Mouse (Mus musculus) midbrain, embryonic 11.5 days (tissue): ENCODE results near the gene Camk2n2. TPM values are rescaled to one million over a fixed set of nuclear protein-coding genes. Genes with fewer than 3 reads are reported as not detected.
"Not testable (repeated sequence)": the region's sequence is repeated elsewhere in the genome, so short reads cannot be mapped to it uniquely, and the experiment has no call there.

Source experiments
- ATAC-seq: fragments of 200-750 bp; cut with Nextera tagmentation; 2 replicates; pipeline ENCODE4 v1.8.0; 2017; ENCODE audit warnings: moderate TSS enrichment, moderate library complexity; ENCODE audit not compliant: low FRiP score
- DNase-seq: peaks from one replicate; pipeline ENCODE4 v3.0.0; 2015; ENCODE audit warnings: low spot score; ENCODE audit errors: missing footprints
- H3K27ac ChIP-seq: fragments of 300-500 bp; sonication (generic); 2 replicates; pipeline ENCODE4 v1.5.1; 2014; ENCODE audit warnings: low read depth, low read length
- H3K27me3 ChIP-seq: fragments of 300-500 bp; sonication (generic); 2 replicates; pipeline ENCODE4 v1.6.1; 2014; ENCODE audit warnings: mild to moderate bottlenecking, low read length, moderate library complexity, mixed read lengths; ENCODE audit not compliant: control insufficient read depth, insufficient read depth
- H3K36me3 ChIP-seq: fragments of 300-500 bp; sonication (generic); 2 replicates; pipeline ENCODE4 v1.6.1; 2014; ENCODE audit warnings: mild to moderate bottlenecking, low read length, moderate library complexity, mixed read lengths; ENCODE audit not compliant: control insufficient read depth, insufficient read depth
- H3K4me1 ChIP-seq: fragments of 300-500 bp; sonication (generic); 2 replicates; pipeline ENCODE4 v1.6.1; 2014; ENCODE audit warnings: low read length; ENCODE audit not compliant: control insufficient read depth, insufficient read depth
- H3K4me2 ChIP-seq: fragments of 300-500 bp; sonication (generic); 2 replicates; pipeline ENCODE4 v1.6.1; 2014; ENCODE audit warnings: mild to moderate bottlenecking, moderate library complexity
- H3K4me3 ChIP-seq: fragments of 300-500 bp; sonication (generic); 2 replicates; pipeline ENCODE4 v1.5.1; 2014; ENCODE audit warnings: low read depth, low read length
- H3K9ac ChIP-seq: fragments of 300-500 bp; sonication (generic); 2 replicates; pipeline ENCODE4 v1.6.1; 2014; ENCODE audit warnings: low read length
- H3K9me3 ChIP-seq: fragments of 300-500 bp; sonication (generic); 2 replicates; pipeline ENCODE4 v1.6.1; 2016; ENCODE audit warnings: low read length; ENCODE audit not compliant: control insufficient read depth
- WGBS: fragments of 180-500 bp; shearing (Covaris S2); extraction: QIAGEN DNeasy Blood & Tissue Kit; methylation state at CpG from one replicate; pipeline ENCODE4 v1.1.7; 2014; 5-methylcytosine and 5-hydroxymethylcytosine counted together
- polyA plus RNA-seq: library from polyadenylated mRNA; unstranded; fragments of >200 nt; fragmentation: Nextera tagmentation; extraction: Ambion mirVana; gene quantifications from 2 replicates; pipeline ENCODE4 v1.2.1, GENCODE M21; 2014

The Camk2n2 gene
- 4.9 and 5.2 TPM in 2 replicates for polyA plus RNA-seq

GRCm38 (mm10) chr16:20621191-20621990 is at the start of gene Camk2n2:
Gene Camk2n2, minus strand, starts transcription at chr16:20621287.
- no peaks in the 10 kb centered on the region for H3K9me3 ChIP-seq
- peak; percentile 97 for DNase-seq

GRCm38 (mm10) chr16:20670291-20670690 is 49.2 kb upstream of the Camk2n2 start:
- no peaks in the 10 kb centered on the region for H3K27me3 ChIP-seq
- WGBS, result 94% methylated on average over 3 of the region's 3 CpGs

More at GRCm38 (mm10) chr16:20621191-20621990, at the start of gene Camk2n2:
- ATAC-seq, result peak; percentile 67
- Histone ChIP-seq H3K27ac (peak within 1 kb of the TSS; percentile 80), H3K4me3 (peak within 1 kb of the TSS; percentile 78), H3K27me3 (peaks cover 3% of the 10 kb centered on the region; the same call in 1 of the 2 replicates), H3K4me2 (peak within 1 kb of the TSS; percentile 84), H3K36me3 (no peaks in the 10 kb centered on the region; the same call in 1 of the 2 replicates), H3K9ac (peak within 1 kb of the TSS; percentile 85), H3K4me1 (peaks cover 19% of the 10 kb centered on the region)
- under 1% methylated on average over 82 of the region's 92 CpGs for WGBS

DNA sequence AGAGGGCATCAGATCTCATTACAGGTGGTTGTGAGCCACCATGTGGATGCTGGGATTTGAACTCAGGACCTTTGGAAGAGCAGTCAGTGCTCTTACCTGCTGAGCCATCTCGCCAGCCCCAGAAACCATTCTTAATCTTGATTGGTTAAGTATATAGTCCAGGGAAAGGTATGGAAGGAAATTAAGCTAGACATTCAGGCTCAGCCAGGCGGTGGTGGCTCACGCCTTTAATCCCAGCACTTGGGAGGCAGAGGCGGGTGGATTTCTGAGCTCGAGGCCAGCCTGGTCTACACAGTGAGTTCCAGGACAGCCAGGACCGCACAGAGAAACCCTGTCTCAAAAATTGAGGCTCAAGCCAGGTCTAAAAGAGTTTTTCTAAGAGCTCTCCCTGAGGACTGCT is 46.9 kb upstream of the Camk2n2 start, which contains the start of gene Eif4g1:
Gene Eif4g1 (plus strand): TSS at position 301 of the 400 bp plus-strand sequence.
- not testable (repeated sequence) for H3K27me3 ChIP-seq, H3K4me2 ChIP-seq, H3K27ac ChIP-seq, H3K4me3 ChIP-seq, H3K36me3 ChIP-seq, H3K9ac ChIP-seq, DNase-seq, ATAC-seq, H3K9me3 ChIP-seq, H3K4me1 ChIP-seq
- WGBS, result 96% methylated on average over 5 of the region's 6 CpGs

More at GRCm38 (mm10) chr16:20670291-20670690, 49.2 kb upstream of the Camk2n2 start:
- Histone ChIP-seq H3K4me3 (no peak overlapping the region), H3K4me1 (peaks cover 15% of the 10 kb centered on the region), H3K9ac (no peak overlapping the region), H3K4me2 (no peak overlapping the region), H3K27ac (no peak overlapping the region), H3K36me3 (0 out of 2 replicates have a peak, but pooled peaks cover 5% of the 10 kb centered on the region), H3K9me3 (no peaks in the 10 kb centered on the region)
- DNase-seq (peak; percentile 75), ATAC-seq (no peak)

DNA sequence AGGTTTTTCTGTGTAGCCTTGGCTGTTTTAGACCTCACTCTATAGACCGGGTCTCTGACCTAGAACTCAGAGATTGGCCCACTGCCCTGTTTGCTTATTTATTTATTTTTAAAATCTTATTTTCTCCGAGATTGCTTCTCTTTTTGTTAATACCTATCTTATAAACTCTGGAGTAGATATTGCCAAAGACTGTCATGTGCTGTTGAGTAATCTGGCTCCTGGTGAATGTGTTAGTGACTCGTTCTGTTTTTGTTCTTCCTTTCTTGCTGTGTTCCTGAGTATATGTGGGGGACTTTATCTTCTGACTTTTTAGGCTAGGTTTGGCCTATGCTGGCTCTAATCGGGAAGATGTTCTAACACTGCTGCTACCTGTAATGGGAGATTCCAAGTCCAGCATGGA is 36.6 kb upstream of the Camk2n2 start:
- Histone ChIP-seq H3K9ac (no peak overlapping the region), H3K4me3 (no peak overlapping the region), H3K27ac (no peak overlapping the region), H3K4me2 (no peak overlapping the region), H3K36me3 (peaks cover 48% of the 10 kb centered on the region), H3K4me1 (peaks cover 4% of the 10 kb centered on the region), H3K27me3 (no peaks in the 10 kb centered on the region), H3K9me3 (no peaks in the 10 kb centered on the region)
- no peak for DNase-seq
- ATAC-seq, result no peak
- WGBS, result 93% methylated on average over 4 of the region's 4 CpGs

- H3K27me3 ChIP-seq, result no peaks in the 10 kb centered on the region
- H3K4me3 ChIP-seq, result no peak overlapping the region
- H3K4me2 ChIP-seq, result no peak overlapping the region
- peaks cover 13% of the 10 kb centered on the region for H3K4me1 ChIP-seq
- no peak overlapping the region for H3K9ac ChIP-seq
- ATAC-seq (no peak), DNase-seq (peak; percentile 12)
- no peak overlapping the region for H3K27ac ChIP-seq
- WGBS, result 63% methylated on average over 2 of the region's 2 CpGs
- no peaks in the 10 kb centered on the region for H3K9me3 ChIP-seq
- H3K36me3 ChIP-seq, result peaks cover 20% of the 10 kb centered on the region
These were observed 32.2 kb upstream of the Camk2n2 start for GRCm38 (mm10) chr16:20653315-20653714.

DNA sequence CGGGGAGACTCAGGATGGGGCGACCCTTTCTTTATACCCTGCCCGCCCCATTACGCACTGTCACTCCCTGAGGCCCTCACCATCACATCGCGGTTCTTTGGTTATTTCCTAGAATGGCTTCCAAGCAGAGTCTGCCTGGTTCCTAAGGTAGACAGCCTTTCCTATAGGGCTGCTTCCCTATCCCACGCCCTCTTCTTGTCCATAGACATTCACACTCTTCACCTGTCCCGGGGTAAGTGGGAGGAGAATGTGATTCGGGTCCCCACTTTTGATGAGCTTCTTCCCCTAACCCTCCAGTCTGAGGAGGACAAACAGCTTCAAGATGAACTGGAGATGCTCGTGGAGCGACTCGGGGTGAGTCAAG is 30.8 kb upstream of the Camk2n2 start:
- DNase-seq (no peak), ATAC-seq (no peak)
- no peaks in the 10 kb centered on the region for H3K27me3 ChIP-seq
- peaks cover 10% of the 10 kb centered on the region; the same call in 1 of the 2 replicates for H3K36me3 ChIP-seq
- peak overlapping the region; percentile 89 for H3K4me2 ChIP-seq
- H3K9ac ChIP-seq, result peak overlapping the region; percentile 71
- H3K27ac ChIP-seq, result no peak overlapping the region
- WGBS, result 9% methylated on average over 12 of the region's 12 CpGs
- no peaks in the 10 kb centered on the region for H3K9me3 ChIP-seq
- peak overlapping the region; percentile 67 for H3K4me3 ChIP-seq
- H3K4me1 ChIP-seq, result peaks cover 13% of the 10 kb centered on the region

- Histone ChIP-seq H3K4me3 (peak within 1 kb of the TSS; percentile 67), H3K9ac (peak within 1 kb of the TSS; percentile 71), H3K36me3 (peaks cover 8% of the 10 kb centered on the region; the same call in 1 of the 2 replicates), H3K27me3 (no peaks in the 10 kb centered on the region), H3K9me3 (no peaks in the 10 kb centered on the region), H3K4me1 (peaks cover 13% of the 10 kb centered on the region), H3K27ac (peak within 1 kb of the TSS; percentile 10; the same call in 1 of the 2 replicates), H3K4me2 (peak within 1 kb of the TSS; percentile 89)
- DNase-seq (peak; percentile 100), ATAC-seq (peak; percentile 96)
- 3% methylated on average over 38 of the region's 46 CpGs for WGBS
These were observed 30.2 kb upstream of the Camk2n2 start, which contains the start of gene Psmd2 for GRCm38 (mm10) chr16:20651076-20651946. Gene Psmd2, plus strand, starts transcription at chr16:20651652.

GRCm38 (mm10) chr16:20643911-20644310 is 22.8 kb upstream of the Camk2n2 start:
- H3K4me1 ChIP-seq, result no peaks in the 10 kb centered on the region
- H3K4me3 ChIP-seq, result no peak overlapping the region
- no peak overlapping the region for H3K27ac ChIP-seq
- H3K4me2 ChIP-seq, result no peak overlapping the region
- peak; percentile 10 for DNase-seq
- WGBS, result 86% methylated on average over 7 of the region's 7 CpGs
- H3K36me3 ChIP-seq, result no peaks in the 10 kb centered on the region
- H3K9me3 ChIP-seq, result no peaks in the 10 kb centered on the region
- no peak overlapping the region for H3K9ac ChIP-seq
- ATAC-seq, result no peak
- no peaks in the 10 kb centered on the region for H3K27me3 ChIP-seq
